Mouse (Mus musculus) splenic B cell, adult 2 months (primary cell): ENCODE measurements around the gene Anxa9.

Experiments used
- DNase-seq: peaks from one replicate; pipeline ENCODE4 v3.0.0-alpha.2; 2011; ENCODE audit warnings: low read depth, low spot score
- H3K27me3 ChIP-seq: 2 replicates; pipeline ENCODE4 v1.6.1; 2012; ENCODE audit warnings: mild to moderate bottlenecking, low read length, moderate library complexity, mixed read lengths; ENCODE audit not compliant: control insufficient read depth, poor library complexity, insufficient read depth, severe bottlenecking
- H3K36me3 ChIP-seq: 2 replicates; pipeline ENCODE4 v1.6.1; 2012; ENCODE audit warnings: mild to moderate bottlenecking, low read length, moderate library complexity, mixed read lengths; ENCODE audit not compliant: control insufficient read depth, poor library complexity, insufficient read depth, severe bottlenecking

The Anxa9 gene

GRCm38 (mm10) chr3:95318548-95318947 lies 11.6 kb upstream of the Anxa9 start:
- Histone ChIP-seq H3K36me3 (peaks cover 20% of the 10 kb centered on the region), H3K27me3 (no peaks in the 10 kb centered on the region)
- DNase-seq = no peak

- H3K36me3 ChIP-seq = peaks cover 12% of the 10 kb centered on the region
- no peaks in the 10 kb centered on the region for H3K27me3 ChIP-seq
- peak; percentile 65 for DNase-seq
These were observed 10.6 kb upstream of the Anxa9 start for GRCm38 (mm10) chr3:95317414-95318080.

- no peaks in the 10 kb centered on the region for H3K27me3 ChIP-seq
- no peak for DNase-seq
- H3K36me3 ChIP-seq = peaks cover 7% of the 10 kb centered on the region; the same call in 1 of the 2 replicates
These were observed 9.0 kb upstream of the Anxa9 start for GRCm38 (mm10) chr3:95315844-95316550.

GRCm38 (mm10) chr3:95315094-95315843 lies 8.3 kb upstream of the Anxa9 start:
- Histone ChIP-seq H3K27me3 (no peaks in the 10 kb centered on the region), H3K36me3 (peaks cover 2% of the 10 kb centered on the region; the same call in 1 of the 2 replicates)
- DNase-seq = peak; percentile 87

- no peaks in the 10 kb centered on the region; the same call in 1 of the 2 replicates for H3K36me3 ChIP-seq
- H3K27me3 ChIP-seq = no peaks in the 10 kb centered on the region
- DNase-seq = no peak
These were observed 7.6 kb upstream of the Anxa9 start, which contains the start of gene Cers2 for GRCm38 (mm10) chr3:95314486-95315093. TSS of gene Cers2 (plus strand) at chr3:95314791.

GRCm38 (mm10) chr3:95314075-95314474 lies 7.1 kb upstream of the Anxa9 start:
- Histone ChIP-seq H3K27me3 (no peaks in the 10 kb centered on the region), H3K36me3 (no peaks in the 10 kb centered on the region; the same call in 1 of the 2 replicates)

GRCm38 (mm10) chr3:95313476-95313875 lies 6.5 kb upstream of the Anxa9 start:
- no peaks in the 10 kb centered on the region for H3K36me3 ChIP-seq
- no peaks in the 10 kb centered on the region for H3K27me3 ChIP-seq
- DNase-seq = no peak

More at GRCm38 (mm10) chr3:95314075-95314474, 7.1 kb upstream of the Anxa9 start:
- no peak for DNase-seq

GRCm38 (mm10) chr3:95312623-95313022 lies 5.6 kb upstream of the Anxa9 start:
- H3K27me3 ChIP-seq = no peaks in the 10 kb centered on the region
- peak; percentile 43 for DNase-seq
- no peaks in the 10 kb centered on the region for H3K36me3 ChIP-seq

- H3K36me3 ChIP-seq = no peaks in the 10 kb centered on the region
- H3K27me3 ChIP-seq = no peaks in the 10 kb centered on the region
- DNase-seq = peak; percentile 73
These were observed 4.2 kb upstream of the Anxa9 start for GRCm38 (mm10) chr3:95310968-95311882.

- no peak for DNase-seq
- Histone ChIP-seq H3K27me3 (no peaks in the 10 kb centered on the region), H3K36me3 (no peaks in the 10 kb centered on the region)
These were observed 3.5 kb upstream of the Anxa9 start for GRCm38 (mm10) chr3:95310496-95310895.

- no peaks in the 10 kb centered on the region for H3K27me3 ChIP-seq
- no peaks in the 10 kb centered on the region for H3K36me3 ChIP-seq
- DNase-seq = no peak
These were observed 732 bp downstream of the Anxa9 start for GRCm38 (mm10) chr3:95306244-95306643.

GRCm38 (mm10) chr3:95301204-95301796 lies 5.7 kb downstream of the Anxa9 start:
- DNase-seq = no peak
- no peaks in the 10 kb centered on the region for H3K36me3 ChIP-seq
- no peaks in the 10 kb centered on the region for H3K27me3 ChIP-seq

- H3K36me3 ChIP-seq = peaks cover under 1% of the 10 kb centered on the region
- no peaks in the 10 kb centered on the region for H3K27me3 ChIP-seq
- DNase-seq = no peak
These were observed 9.0 kb downstream of the Anxa9 start for GRCm38 (mm10) chr3:95298018-95298417.
